Mouse (Mus musculus) urinary bladder, adult 2 months (tissue): ENCODE data around the gene Krtap19-3. TPM values are rescaled to one million over a fixed set of nuclear protein-coding genes. Genes with fewer than 3 reads are reported as not detected.

ENCODE experiments used
- DNase-seq: peaks from one replicate; pipeline ENCODE4 v3.0.0; 2022; ENCODE audit warnings: low spot score
- polyA plus RNA-seq: library from polyadenylated mRNA; depleted of rRNA; stranded (reverse); fragments of >200 nt; gene quantifications from 2 replicates; pipeline ENCODE4 v1.2.3, GENCODE M21; 2012; rRNA removed

Gene Krtap19-3
- not detected in 2 replicates for polyA plus RNA-seq

GRCm38 (mm10) chr16:88877938-88878337 is at the start of gene Krtap19-3:
Krtap19-3 (minus strand) TSS chr16:88878038.
- DNase-seq = no peak

- DNase-seq = no peak
Measured at GRCm38 (mm10) chr16:88896357-88896756, 18.5 kb upstream of the Krtap19-3 start, which contains the start of gene Krtap19-5. Krtap19-5 (minus strand) TSS chr16:88896457.

- DNase-seq = no peak
Measured at GRCm38 (mm10) chr16:88886870-88887269, 9.0 kb upstream of the Krtap19-3 start.

GRCm38 (mm10) chr16:88884989-88885388 is 7.2 kb upstream of the Krtap19-3 start, which contains the start of gene Krtap19-4:
Krtap19-4 (minus strand) TSS chr16:88885089.
- DNase-seq = no peak

GRCm38 (mm10) chr16:88874169-88874568 is 3.7 kb downstream of the Krtap19-3 start, which contains the start of gene Krtap19-2:
Krtap19-2 (minus strand) TSS chr16:88874269.
- DNase-seq = no peak

- DNase-seq = no peak
Measured at GRCm38 (mm10) chr16:88869311-88869710, 8.5 kb downstream of the Krtap19-3 start, which contains the start of gene Krtap19-1. Krtap19-1 (minus strand) TSS chr16:88869411.

GRCm38 (mm10) chr16:88864887-88865407 is 12.9 kb downstream of the Krtap19-3 start:
- DNase-seq = no peak

GRCm38 (mm10) chr16:88851450-88851849 is 26.4 kb downstream of the Krtap19-3 start:
- no peak for DNase-seq

GRCm38 (mm10) chr16:88848558-88848957 is 29.3 kb downstream of the Krtap19-3 start:
- no peak for DNase-seq

- DNase-seq = no peak
Measured at GRCm38 (mm10) chr16:88847363-88847762, 30.5 kb downstream of the Krtap19-3 start.

Other genes starting within 250 kb of the Krtap19-3 start
- not detected in 2 replicates for gene Krtap26-1, start 230.2 kb downstream of the Krtap19-3 start, polyA plus RNA-seq
- gene Krtap27-1, start 206.4 kb downstream of the Krtap19-3 start, polyA plus RNA-seq = not detected in 2 replicates
- not detected in 2 replicates for gene 2310061N02Rik, start 170.1 kb downstream of the Krtap19-3 start, polyA plus RNA-seq
- not detected in 2 replicates for gene Krtap13-1, start 149.2 kb downstream of the Krtap19-3 start, polyA plus RNA-seq
- not detected in 2 replicates for gene Krtap13, start 126.4 kb downstream of the Krtap19-3 start, polyA plus RNA-seq
- not detected in 2 replicates for gene 2310034C09Rik, start 119.2 kb downstream of the Krtap19-3 start, polyA plus RNA-seq
- gene 2310057N15Rik, start 103.8 kb downstream of the Krtap19-3 start, polyA plus RNA-seq = not detected in 2 replicates
- not detected in 2 replicates for gene Gm5965, start 100.1 kb downstream of the Krtap19-3 start, polyA plus RNA-seq
- not detected in 2 replicates for gene Gm20741, start 65.8 kb downstream of the Krtap19-3 start, polyA plus RNA-seq
- not detected in 2 replicates for gene Krtap15, start 57.8 kb downstream of the Krtap19-3 start, polyA plus RNA-seq
- gene Krtap14, start 51.9 kb downstream of the Krtap19-3 start, polyA plus RNA-seq = not detected in 2 replicates
- gene Krtap19-1, start 8.6 kb downstream of the Krtap19-3 start, polyA plus RNA-seq = not detected in 2 replicates
- not detected in 2 replicates for gene Krtap19-2, start 3.8 kb downstream of the Krtap19-3 start, polyA plus RNA-seq
- gene Krtap19-4, start 7.1 kb upstream of the Krtap19-3 start, polyA plus RNA-seq = not detected in 2 replicates
- not detected in 2 replicates for gene Krtap19-5, start 18.4 kb upstream of the Krtap19-3 start, polyA plus RNA-seq
- gene Krtap19-9b, start 54.2 kb upstream of the Krtap19-3 start, polyA plus RNA-seq = not detected in 2 replicates
- not detected in 2 replicates for gene Krtap16-3, start 84.8 kb upstream of the Krtap19-3 start, polyA plus RNA-seq
- not detected in 2 replicates for gene Krtap22-2, start 132.7 kb upstream of the Krtap19-3 start, polyA plus RNA-seq
- gene Gm10229, start 137.2 kb upstream of the Krtap19-3 start, polyA plus RNA-seq = not detected in 2 replicates
- not detected in 2 replicates for gene Krtap6-1, start 153.7 kb upstream of the Krtap19-3 start, polyA plus RNA-seq
- not detected in 2 replicates for gene Gm10228, start 163.4 kb upstream of the Krtap19-3 start, polyA plus RNA-seq
- gene Krtap6-5, start 169.8 kb upstream of the Krtap19-3 start, polyA plus RNA-seq = not detected in 2 replicates
- not detected in 2 replicates for gene 1110025L11Rik, start 186.0 kb upstream of the Krtap19-3 start, polyA plus RNA-seq
- gene Krtap6-3, start 206.0 kb upstream of the Krtap19-3 start, polyA plus RNA-seq = not detected in 2 replicates